Mouse (Mus musculus): ENCODE data around the gene Cox8c. TPM values are rescaled to one million over a fixed set of nuclear protein-coding genes. Genes with fewer than 3 reads are reported as not detected.

Cox8c gene
- total and polyA plus RNA-seq, 3 experiments: not detected

Other genes with a start within 250 kb of the Cox8c start
- 10 to 100 TPM; 54.9 to 99.2 TPM for gene Itpk1, start 194.4 kb upstream of the Cox8c start, total RNA-seq (2021)
- gene Itpk1, start 194.4 kb upstream of the Cox8c start, polyA plus RNA-seq (2012; rRNA removed): 50.8 and 70.9 TPM in 2 replicates
- 1 to 10 TPM; 3.7 to 7.9 TPM for gene Moap1, start 155.7 kb upstream of the Cox8c start, total RNA-seq (2021)
- 0.56 and 0.81 TPM in 2 replicates for gene Moap1, start 155.7 kb upstream of the Cox8c start, polyA plus RNA-seq (2012; rRNA removed)
- 1 to 10 TPM; 7.5 to 8.5 TPM for gene Tmem251, start 155.6 kb upstream of the Cox8c start, total RNA-seq (2021)
- gene Tmem251, start 155.6 kb upstream of the Cox8c start, polyA plus RNA-seq (2012; rRNA removed): 3.4 TPM in 2 replicates
- gene Gm28051, start 141.6 kb upstream of the Cox8c start, total RNA-seq (2021): not detected
- gene Gm28051, start 141.6 kb upstream of the Cox8c start, polyA plus RNA-seq (2012; rRNA removed): not detected in 2 replicates
- 10 to 100 TPM; 11.6 to 11.7 TPM for gene Gon7, start 141.5 kb upstream of the Cox8c start, total RNA-seq (2021)
- gene Gon7, start 141.5 kb upstream of the Cox8c start, polyA plus RNA-seq (2012; rRNA removed): 8.7 and 12.7 TPM in 2 replicates
- 10 to 100 TPM; 31.0 to 32.4 TPM for gene Ubr7, start 141.3 kb upstream of the Cox8c start, total RNA-seq (2021)
- 8.6 and 9.1 TPM in 2 replicates for gene Ubr7, start 141.3 kb upstream of the Cox8c start, polyA plus RNA-seq (2012; rRNA removed)
- 1 to 10 TPM; 7.4 to 7.9 TPM for gene Gm20604, start 140.6 kb upstream of the Cox8c start, total RNA-seq (2021)
- 0.32 and 0.43 TPM in 2 replicates for gene Gm20604, start 140.6 kb upstream of the Cox8c start, polyA plus RNA-seq (2012; rRNA removed)
- 10 to 100 TPM; 37.4 to 49.2 TPM for gene Btbd7, start 20.8 kb upstream of the Cox8c start, total RNA-seq (2021)
- gene Btbd7, start 20.8 kb upstream of the Cox8c start, polyA plus RNA-seq (2012; rRNA removed): 8.7 and 9.5 TPM in 2 replicates
- 1 to 10 TPM; 4.4 to 8.1 TPM for gene Unc79, start 49.5 kb downstream of the Cox8c start, total RNA-seq (2021)
- 1.5 and 3.7 TPM in 2 replicates for gene Unc79, start 49.5 kb downstream of the Cox8c start, polyA plus RNA-seq (2012; rRNA removed)